Mouse (Mus musculus): ENCODE data around the gene Ndufv1.

Ndufv1 gene

DNA sequence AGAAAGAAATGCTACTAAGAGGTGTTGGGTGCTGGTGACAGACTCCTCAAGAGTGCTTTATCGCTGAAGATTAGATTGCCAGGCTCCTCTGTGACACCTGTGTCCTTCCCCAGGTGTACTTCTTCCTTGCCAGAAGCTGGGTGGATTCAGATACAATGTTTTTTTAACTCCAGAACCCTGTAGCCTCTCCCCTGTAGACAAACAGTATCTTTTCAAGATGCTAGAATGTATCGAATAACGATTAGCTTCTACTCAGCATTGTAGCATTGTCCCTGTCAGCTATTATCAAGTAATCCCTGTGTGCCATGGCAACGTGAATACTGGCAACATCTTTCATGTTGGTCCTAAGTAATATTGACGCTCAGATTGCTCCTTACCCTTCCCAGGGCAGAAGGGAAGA lies 21.1 kb upstream of the Ndufv1 start:
- ChIA-PET POLR2A (interaction anchor here in 3 of 4 experiments (0.5 to 10.0 kb wide), 18 partner anchors 9 to 267 kb away, joined by 3 to 98 read pairs (median 4); partner anchors contain the start of genes Gstp2 (in 2 of the 3), Ndufv1 (in 2 of the 3), Cdk2ap2 (in 1 of the 3) and Doc2g (in 1 of the 3)), CTCF (interaction anchor here in 3 of 4 experiments (0.6 to 1.3 kb wide), 7 partner anchors 13 to 219 kb away, joined by 3 to 5 read pairs (median 3); partner anchors contain the start of genes Gm49405 (in 1 of the 3), Gstp2 (in 1 of the 3) and Nudt8 (in 1 of the 3))

DNA sequence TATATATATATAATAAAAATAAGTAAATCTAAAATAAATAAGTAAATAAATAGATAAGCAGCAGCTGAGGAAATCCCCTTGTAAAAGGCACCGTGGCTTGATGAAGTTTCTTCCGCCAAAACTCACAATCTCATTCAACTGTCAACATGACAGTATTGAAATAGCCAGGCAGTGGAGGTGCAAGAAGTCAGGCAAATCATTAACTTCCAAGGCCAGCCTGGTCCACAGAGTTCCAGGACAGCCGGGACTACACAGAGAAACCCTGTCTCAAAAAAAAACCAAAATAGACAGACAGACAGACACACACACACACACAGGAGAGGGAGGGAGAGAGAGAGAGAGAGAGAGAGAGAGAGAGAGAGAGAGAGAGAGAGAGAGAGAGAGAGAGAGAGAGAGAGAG lies 20.7 kb upstream of the Ndufv1 start:
- POLR2A ChIA-PET = interaction anchor here in 3 of 4 experiments (1.1 to 10.0 kb wide), 7 partner anchors 9 to 91 kb away, joined by 3 to 98 read pairs (median 5); partner anchors contain the start of genes Cdk2ap2 (in 1 of the 3) and Gstp2 (in 1 of the 3)
- CTCF ChIA-PET = interaction anchor here in 3 of 4 experiments (0.6 to 1.8 kb wide), 5 partner anchors 13 to 219 kb away, joined by 3 to 7 read pairs (median 4); partner anchors contain the start of gene Gstp2 (in 1 of the 3)

DNA sequence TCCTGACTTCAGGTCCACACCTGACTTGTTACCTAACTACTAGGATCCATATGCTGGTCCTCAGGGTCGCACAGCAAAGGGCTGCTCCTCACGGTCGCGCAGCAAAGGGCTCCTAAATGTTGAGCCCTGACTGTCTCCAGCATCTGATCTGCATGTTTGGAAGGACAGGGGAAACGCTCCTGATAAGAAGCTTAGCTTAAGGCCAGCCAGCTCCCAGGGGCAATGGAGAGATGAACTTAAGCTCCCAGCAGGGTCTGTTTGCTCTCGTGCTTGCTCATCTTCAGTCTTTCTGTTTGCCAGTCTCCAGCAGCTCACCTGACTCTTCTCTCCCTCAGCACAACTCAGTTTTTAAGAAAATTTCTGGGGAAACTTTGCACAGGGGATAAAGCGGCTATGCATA lies 20.1 kb upstream of the Ndufv1 start:
- ChIA-PET CTCF (interaction anchor here in 2 of 4 experiments (0.8 to 1.8 kb wide), 2 partner anchors 20 to 174 kb away, joined by 4 to 7 read pairs; no protein-coding TSS in a partner anchor), POLR2A (interaction anchor here (0.5 to 10.0 kb wide), 6 partner anchors 10 to 760 kb away, joined by 3 to 98 read pairs (median 14); partner anchors contain the start of genes AC109138.7 (in 1 of the 4), Clcf1 (in 1 of the 4) and Gstp2 (in 1 of the 4))

DNA sequence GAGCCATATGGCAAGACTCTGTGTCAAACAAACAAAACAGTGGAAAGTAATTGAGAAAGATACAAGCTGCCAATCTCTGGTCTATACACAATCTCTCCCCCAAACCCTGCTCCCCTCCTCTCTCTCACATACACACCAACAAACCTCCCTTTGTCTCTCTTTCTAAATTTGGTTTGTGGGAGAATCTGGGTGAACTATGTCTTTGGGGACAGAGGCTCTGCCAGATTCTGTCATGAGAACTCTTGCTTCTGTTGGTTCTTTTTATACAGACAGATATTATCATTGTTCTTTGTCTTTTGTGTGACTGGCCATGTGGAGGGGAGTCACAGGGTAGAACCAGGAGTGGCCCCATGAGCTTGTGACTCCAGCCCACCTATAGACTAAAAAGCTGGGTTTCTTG lies 15.0 kb upstream of the Ndufv1 start:
- ChIA-PET CTCF (interaction anchor here in 2 of 4 experiments (1.4 to 1.8 kb wide), 2 partner anchors 15 to 201 kb away, joined by 3 to 5 read pairs; partner anchors contain the start of gene Ndufv1 (in 1 of the 2)), POLR2A (interaction anchor here in 2 of 4 experiments (1.0 to 10.0 kb wide), 6 partner anchors 10 to 22 kb away, joined by 4 to 98 read pairs (median 8); partner anchors contain the start of genes Gstp2 (in 2 of the 2) and Gstp1 (in 1 of the 2))

DNA sequence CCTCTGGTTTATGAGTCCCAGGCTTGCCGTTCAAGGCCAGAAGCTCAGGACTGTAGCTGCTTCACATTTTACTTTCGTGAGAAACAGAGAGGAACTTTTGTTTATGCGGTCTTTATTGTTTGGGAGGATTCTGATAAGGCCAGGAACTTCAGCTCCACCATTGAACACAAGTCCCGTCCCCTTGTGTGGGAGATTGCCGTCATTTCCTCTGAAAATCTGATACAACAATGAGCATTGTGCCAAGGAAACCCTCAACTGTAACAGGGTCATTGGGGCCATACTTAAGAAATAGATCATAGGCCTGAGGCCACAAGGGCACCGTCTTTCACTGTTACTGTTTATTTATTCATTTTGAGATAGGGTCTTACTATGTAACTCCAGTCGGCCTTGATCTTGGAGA lies 10.6 kb upstream of the Ndufv1 start:
- CTCF ChIA-PET = no interaction called here
- POLR2A ChIA-PET = interaction anchor here in 3 of 4 experiments (0.7 to 6.4 kb wide), 8 partner anchors 8 to 24 kb away, joined by 3 to 62 read pairs (median 4); partner anchors contain the start of genes Ndufv1 (in 3 of the 3), Gstp1 (in 1 of the 3) and Gstp2 (in 1 of the 3)

DNA sequence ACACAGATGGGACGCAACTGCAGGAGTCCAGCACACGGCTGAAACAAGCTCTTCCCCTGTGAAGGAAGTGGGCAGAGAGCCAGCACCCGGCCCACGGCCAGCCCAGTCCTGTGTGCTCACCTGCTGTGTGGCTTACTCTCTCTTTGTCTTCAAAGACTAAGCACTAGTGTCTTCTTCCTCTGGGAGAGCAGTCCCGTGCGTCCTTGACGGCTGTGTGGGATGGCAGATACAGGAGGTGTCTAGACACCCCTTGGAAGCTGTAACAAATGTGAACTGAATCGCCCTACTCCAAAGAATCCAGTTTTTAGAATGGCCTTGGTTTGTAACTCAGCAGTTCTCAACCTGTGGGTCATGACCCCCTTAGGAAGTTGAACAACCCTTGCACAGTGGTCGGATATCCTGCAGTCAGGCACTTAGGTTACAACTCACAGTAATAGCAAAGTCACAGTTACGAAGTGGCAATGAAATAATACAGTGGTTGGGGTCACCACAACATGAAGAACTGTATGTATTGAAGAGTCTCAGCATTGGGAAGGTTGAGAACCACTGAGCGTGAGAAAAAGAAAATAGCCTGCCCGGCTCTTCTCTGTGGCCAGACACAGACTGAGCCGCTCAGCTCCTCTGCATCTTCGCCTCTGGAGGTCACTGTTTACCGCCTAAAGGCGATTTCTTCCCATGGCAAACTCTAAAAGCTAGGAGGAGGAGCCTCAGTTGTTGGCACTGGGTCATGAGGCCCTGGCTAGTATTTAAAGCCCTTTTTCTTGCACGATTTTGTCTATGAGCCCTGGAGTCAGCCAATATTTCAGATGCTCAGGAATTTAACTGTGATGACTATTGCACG lies 6.4 kb upstream of the Ndufv1 start:
- POLR2A ChIA-PET = interaction anchor here (0.6 to 6.4 kb wide), 41 partner anchors 11 to 310 kb away, joined by 3 to 62 read pairs (median 4); partner anchors contain the start of genes Gstp1 (in 3 of the 4), Gstp2 (in 3 of the 4), Nudt8 (in 3 of the 4) and Acy3 (in 2 of the 4)
- CTCF ChIA-PET = interaction anchor here (0.6 to 2.0 kb wide), 54 partner anchors 15 to 594 kb away, joined by 3 to 39 read pairs (median 4); partner anchors contain the start of genes Gstp2 (in 4 of the 4), Cdk2ap2 (in 2 of the 4), Gm49405 (in 2 of the 4) and Nudt8 (in 2 of the 4)

DNA sequence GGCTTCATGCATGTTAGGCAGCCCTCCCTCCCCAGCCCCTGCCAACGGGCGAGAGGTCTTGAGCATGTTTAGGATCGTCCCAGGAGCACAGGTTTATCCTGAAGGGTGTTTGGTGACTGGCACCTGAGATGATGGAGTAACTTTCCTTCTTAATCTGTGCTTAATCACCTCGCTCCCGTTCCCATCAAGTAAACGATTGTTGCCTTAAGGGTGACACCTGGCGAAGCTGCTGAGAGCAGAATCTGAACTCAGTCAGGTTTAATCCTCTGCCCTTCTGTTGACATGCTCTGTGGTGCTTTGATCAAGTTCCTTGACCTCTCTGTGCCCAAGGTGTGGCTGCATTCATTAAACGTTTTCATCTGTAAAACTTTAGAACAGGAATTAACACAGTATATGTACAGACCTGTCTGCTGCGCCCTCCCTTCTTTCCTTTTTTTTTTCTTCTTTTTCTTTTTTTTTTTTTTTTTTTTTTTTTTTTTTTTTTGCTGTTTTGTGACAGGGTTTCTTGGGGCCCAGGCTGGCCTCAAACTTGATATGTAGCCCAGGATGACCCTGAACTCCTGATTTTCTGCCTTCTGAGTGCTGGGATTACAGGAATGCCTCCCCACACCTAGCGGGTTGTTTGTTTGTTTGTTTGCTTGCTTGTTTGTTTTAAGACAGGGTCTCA lies 5.4 kb upstream of the Ndufv1 start:
- CTCF ChIA-PET = interaction anchor here (0.6 to 2.0 kb wide), 23 partner anchors 18 to 244 kb away, joined by 3 to 39 read pairs (median 7); partner anchors contain the start of genes Gstp2 (in 3 of the 4), Gm49405 (in 2 of the 4), Nudt8 (in 2 of the 4) and Gstp1 (in 1 of the 4)
- POLR2A ChIA-PET = interaction anchor here in 3 of 4 experiments (0.6 to 6.4 kb wide), 27 partner anchors 9 to 309 kb away, joined by 3 to 62 read pairs (median 4); partner anchors contain the start of genes Gstp1 (in 3 of the 3), Gstp2 (in 3 of the 3), Acy3 (in 2 of the 3) and Nudt8 (in 2 of the 3)

DNA sequence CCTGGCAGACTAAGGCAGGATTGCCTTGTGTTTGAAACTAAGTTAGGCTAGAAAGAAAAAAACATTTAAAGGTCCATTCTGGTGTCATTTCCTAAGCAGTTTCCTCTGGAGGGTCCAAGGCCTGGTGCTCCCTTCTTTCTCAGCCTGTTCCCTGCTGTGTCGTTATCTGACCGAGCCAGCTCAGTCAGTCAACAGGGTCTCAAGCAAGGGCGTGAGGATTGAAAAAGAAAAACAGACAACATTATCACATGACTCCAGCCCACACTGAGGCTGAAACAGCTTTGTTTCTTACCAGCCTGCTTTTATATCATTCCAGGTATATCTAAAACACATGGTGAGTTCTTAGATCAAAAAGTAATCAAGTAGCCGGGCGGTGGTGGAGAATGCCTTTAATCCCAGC lies 3.0 kb upstream of the Ndufv1 start:
- ChIA-PET POLR2A (interaction anchor here (0.6 to 2.5 kb wide), 14 partner anchors 12 to 1073 kb away, joined by 3 to 14 read pairs (median 4); partner anchors contain the start of genes Gstp2 (in 4 of the 4), Gm49405 (in 1 of the 4), Ndufs8 (in 1 of the 4) and Nudt8 (in 1 of the 4)), CTCF (interaction anchor here in 1 of 4 experiments (1.2 to 2.3 kb wide), 4 partner anchors 27 to 239 kb away, joined by 3 to 5 read pairs (median 4); partner anchors contain the start of gene Gstp2)

DNA sequence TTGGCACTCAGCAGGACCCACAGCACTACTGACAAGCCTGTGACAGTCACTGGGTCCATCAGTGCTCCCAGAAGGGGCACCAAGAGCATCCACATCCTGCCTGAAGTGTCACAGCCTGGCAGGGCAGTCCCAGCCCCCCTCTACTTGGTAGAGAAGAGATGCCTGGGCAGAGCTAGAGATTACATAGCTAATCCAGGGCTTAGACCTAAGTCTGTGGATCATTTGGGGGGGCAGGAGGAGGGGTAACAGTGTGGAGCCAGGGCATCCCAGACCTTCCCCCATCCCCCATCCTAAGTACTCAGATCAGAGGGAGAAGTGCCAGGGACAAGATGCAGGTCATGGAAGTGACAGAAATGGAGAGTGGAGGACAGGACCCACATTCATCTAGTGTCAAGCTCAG lies 2.2 kb upstream of the Ndufv1 start:
- POLR2A ChIA-PET = interaction anchor here (0.6 to 6.0 kb wide), 12 partner anchors 8 to 366 kb away, joined by 3 to 79 read pairs (median 4); partner anchors contain the start of genes Gstp2 (in 3 of the 4), Gm49405 (in 2 of the 4), Nudt8 (in 2 of the 4) and Doc2g (in 1 of the 4)
- CTCF ChIA-PET = interaction anchor here in 1 of 4 experiments (1.2 to 2.3 kb wide), 5 partner anchors 15 to 240 kb away, joined by 3 to 5 read pairs (median 4); partner anchors contain the start of gene Gstp2

DNA sequence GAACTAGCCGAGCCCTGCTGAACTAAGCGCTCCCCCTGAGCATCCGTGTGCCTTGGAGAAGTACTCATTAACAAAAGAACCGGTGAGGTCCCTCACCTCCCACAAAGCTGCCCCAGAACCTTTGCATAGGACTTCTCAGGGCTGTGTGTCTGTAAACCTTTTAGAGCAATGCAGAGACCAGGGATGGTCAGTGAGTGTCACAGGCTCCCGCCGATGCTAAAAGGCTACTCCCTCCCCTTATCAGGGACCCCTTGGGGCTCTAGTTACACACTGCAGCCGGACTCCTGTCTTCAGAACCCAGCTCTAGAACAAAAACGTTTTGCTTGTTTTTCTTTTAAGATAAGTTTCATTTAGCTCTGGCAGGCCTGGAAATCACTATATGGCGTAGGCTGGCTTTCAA lies 460 bp upstream of the Ndufv1 start:
- ChIA-PET POLR2A (interaction anchor here (0.5 to 6.0 kb wide), 117 partner anchors 8 to 915 kb away, joined by 3 to 137 read pairs (median 5); partner anchors contain the start of genes Gstp2 (in 4 of the 4), Acy3 (in 3 of the 4), Doc2g (in 3 of the 4) and Gm49405 (in 3 of the 4)), CTCF (interaction anchor here (0.5 to 5.3 kb wide), 102 partner anchors 8 to 1592 kb away, joined by 3 to 71 read pairs (median 5); partner anchors contain the start of genes Gm49405 (in 3 of the 4), Gstp2 (in 3 of the 4), Nudt8 (in 3 of the 4) and Acy3 (in 2 of the 4))

DNA sequence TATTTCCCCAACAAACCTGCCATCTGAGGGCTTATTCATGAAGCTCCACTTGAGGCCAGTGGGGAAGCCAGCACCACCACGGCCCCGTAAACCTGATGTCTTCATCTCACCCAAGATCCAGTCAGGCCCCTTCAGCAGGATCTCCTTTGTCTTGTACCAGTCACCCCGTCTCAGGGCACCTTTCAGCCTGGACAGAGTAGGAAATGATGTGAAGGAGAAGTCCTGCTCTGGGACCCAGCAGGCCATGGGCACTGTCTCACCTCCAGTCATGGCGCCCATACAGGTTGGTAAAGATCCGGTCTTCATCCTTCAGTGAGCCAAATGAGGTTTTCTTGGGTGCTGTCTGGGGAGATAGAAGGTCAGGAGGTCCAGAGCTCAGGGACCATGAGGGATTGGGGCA lies 1.5 kb downstream of the Ndufv1 start:
- POLR2A ChIA-PET = interaction anchor here (0.5 to 6.0 kb wide), 19 partner anchors 9 to 698 kb away, joined by 3 to 137 read pairs (median 5); partner anchors contain the start of genes Gm49405 (in 3 of the 4), Nudt8 (in 3 of the 4), Cdk2ap2 (in 2 of the 4) and Doc2g (in 2 of the 4)
- CTCF ChIA-PET = interaction anchor here in 2 of 4 experiments (0.6 to 5.3 kb wide), 5 partner anchors 8 to 410 kb away, joined by 3 to 71 read pairs (median 4); partner anchors contain the start of genes Gm49405 (in 1 of the 2) and Nudt8 (in 1 of the 2)

DNA sequence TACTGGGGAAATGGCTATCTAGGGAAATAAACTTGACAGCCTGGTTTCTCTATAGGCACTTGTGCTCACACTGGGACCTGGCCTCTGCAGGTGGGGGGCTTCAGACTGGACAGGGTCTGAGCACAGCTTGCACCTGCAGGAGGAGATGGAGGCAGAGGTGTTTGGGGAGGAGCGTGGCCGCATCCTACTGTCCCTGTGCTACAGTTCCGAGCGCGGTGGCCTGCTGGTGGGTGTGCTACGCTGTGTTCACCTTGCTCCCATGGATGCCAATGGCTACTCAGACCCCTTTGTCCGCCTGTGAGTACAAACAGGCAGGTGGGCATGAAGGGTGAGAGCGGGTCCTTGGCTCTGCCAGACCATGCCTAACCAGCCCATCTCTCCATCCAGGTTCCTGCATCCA lies 6.6 kb downstream of the Ndufv1 start:
- POLR2A ChIA-PET = interaction anchor here in 2 of 4 experiments (0.6 to 1.7 kb wide), 3 partner anchors 17 to 404 kb away, joined by 3 to 7 read pairs (median 5); no protein-coding TSS in a partner anchor
- CTCF ChIA-PET = no interaction called here

DNA sequence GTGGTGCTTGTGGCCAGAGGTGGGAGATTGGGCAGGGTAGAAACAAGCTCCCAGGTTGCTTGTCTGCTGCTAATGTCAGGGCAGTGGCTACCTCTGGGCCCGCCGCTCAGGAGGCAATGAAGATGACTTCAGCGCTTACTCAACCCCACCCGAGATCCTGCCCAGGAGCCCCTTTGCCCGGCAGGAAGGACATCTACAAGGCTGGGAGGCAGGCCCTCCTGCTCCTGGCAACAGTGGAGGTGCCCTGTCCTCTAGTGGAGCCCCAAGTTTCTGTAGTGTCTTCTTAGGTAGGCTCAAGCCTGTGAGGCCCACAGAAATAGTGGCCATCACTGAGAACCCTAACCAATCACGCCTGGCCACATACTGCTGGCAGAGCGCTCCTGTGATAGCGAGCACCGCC lies 7.5 kb downstream of the Ndufv1 start:
- POLR2A ChIA-PET = interaction anchor here (0.7 to 6.9 kb wide), 10 partner anchors 7 to 304 kb away, joined by 3 to 79 read pairs (median 4); partner anchors contain the start of genes Gstp2 (in 2 of the 4), Ndufv1 (in 1 of the 4) and Rad9a (in 1 of the 4)
- CTCF ChIA-PET = interaction anchor here in 3 of 4 experiments (0.5 to 1.7 kb wide), 5 partner anchors 7 to 1950 kb away, joined by 3 to 6 read pairs (median 4); partner anchors contain the start of genes Ndufv1 (in 1 of the 3) and Unc93b1 (in 1 of the 3)

DNA sequence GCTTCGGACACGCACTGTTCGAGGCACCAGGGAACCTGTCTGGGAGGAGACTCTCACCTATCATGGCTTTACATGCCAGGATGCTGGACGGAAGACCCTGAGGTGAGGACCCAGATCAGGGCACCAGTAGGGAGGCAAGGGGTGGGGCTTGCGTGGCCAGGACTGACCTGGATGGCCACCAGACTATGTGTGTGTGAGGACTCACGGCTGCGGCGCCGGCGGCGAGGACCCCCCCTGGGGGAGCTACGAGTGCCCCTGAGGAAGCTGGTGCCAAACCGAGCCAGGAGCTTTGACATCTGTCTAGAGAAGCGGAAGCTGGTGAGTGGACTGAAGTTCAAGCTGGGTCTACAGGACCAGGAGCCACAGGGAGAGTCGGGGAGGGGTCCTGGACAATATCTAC lies 8.3 kb downstream of the Ndufv1 start:
- CTCF ChIA-PET = interaction anchor here (0.6 to 1.7 kb wide), 5 partner anchors 8 to 85 kb away, joined by 3 to 6 read pairs (median 3); partner anchors contain the start of gene Ndufv1 (in 1 of the 4)
- POLR2A ChIA-PET = interaction anchor here in 3 of 4 experiments (0.6 to 9.8 kb wide), 14 partner anchors 8 to 221 kb away, joined by 3 to 137 read pairs (median 4); partner anchors contain the start of genes Ndufv1 (in 3 of the 3), Gstp2 (in 2 of the 3) and Ndufs8 (in 1 of the 3)

DNA sequence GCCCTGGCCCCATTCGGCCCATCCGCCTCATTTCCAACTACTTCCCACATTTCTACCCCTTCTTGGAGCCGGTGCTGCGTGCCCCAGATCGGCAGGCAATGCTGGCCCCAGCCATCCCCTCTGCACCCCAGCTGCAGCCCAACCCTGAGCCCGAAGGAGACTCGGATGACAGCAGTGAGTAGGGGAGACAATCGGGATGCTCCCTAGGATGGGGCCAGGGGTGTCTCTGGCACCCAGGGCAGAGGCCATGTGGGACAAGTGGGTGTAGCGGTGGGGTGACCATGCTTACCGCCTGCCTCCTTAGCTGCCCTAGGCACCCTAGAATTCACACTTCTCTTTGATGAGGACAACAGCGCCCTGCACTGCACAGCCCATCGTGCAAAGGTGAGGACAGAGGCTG lies 9.0 kb downstream of the Ndufv1 start:
- CTCF ChIA-PET = interaction anchor here (0.6 to 2.5 kb wide), 8 partner anchors 8 to 85 kb away, joined by 3 to 10 read pairs (median 4); partner anchors contain the start of gene Ndufv1 (in 2 of the 4)
- POLR2A ChIA-PET = interaction anchor here in 3 of 4 experiments (0.7 to 9.8 kb wide), 14 partner anchors 8 to 118 kb away, joined by 3 to 137 read pairs (median 4); partner anchors contain the start of genes Ndufv1 (in 3 of the 3), Gstp2 (in 2 of the 3) and Ndufs8 (in 1 of the 3)

DNA sequence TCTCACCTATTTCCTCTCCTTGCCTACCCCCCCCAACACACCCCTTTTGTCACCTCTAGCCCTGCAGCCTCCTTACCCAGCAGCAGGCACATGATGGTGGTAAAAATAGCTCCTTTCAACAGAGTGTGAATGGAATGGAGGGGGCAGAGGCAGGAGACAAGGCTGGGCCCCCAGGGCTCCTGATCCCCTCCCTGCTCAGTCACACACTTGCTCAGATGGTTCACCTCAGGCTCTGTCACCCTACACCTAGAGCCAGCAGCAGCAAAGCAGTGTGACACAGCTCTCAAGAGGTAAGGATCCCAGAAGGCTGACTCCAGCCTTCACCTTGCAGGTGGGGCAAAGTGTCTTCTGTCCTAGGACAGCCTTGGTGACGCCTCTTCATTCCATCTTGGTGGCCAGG lies 9.5 kb downstream of the Ndufv1 start, which contains the start of gene Doc2g:
Gene Doc2g, plus strand, starts transcription at position 202 of the 400 bp plus-strand sequence.
- CTCF ChIA-PET = interaction anchor here (0.6 to 2.5 kb wide), 8 partner anchors 8 to 234 kb away, joined by 3 to 10 read pairs (median 4); partner anchors contain the start of gene Ndufv1 (in 2 of the 4)
- POLR2A ChIA-PET = interaction anchor here in 3 of 4 experiments (0.6 to 9.8 kb wide), 20 partner anchors 9 to 679 kb away, joined by 3 to 137 read pairs (median 4); partner anchors contain the start of genes Ndufv1 (in 3 of the 3), Gstp2 (in 2 of the 3) and Cdk2ap2 (in 1 of the 3)

Data from embryonic stem cell, embryonic (primary cell).